Mouse (Mus musculus) megakaryocyte, embryonic 14.5 days (primary cell): Measurements from ENCODE around the gene Ell. TPM values are rescaled to one million over a fixed set of nuclear protein-coding genes. Genes with fewer than 3 reads are reported as not detected.

Source experiments
- H3K27me3 ChIP-seq: replicated peaks from 2 replicates; pipeline ENCODE3; 2012; ENCODE audit warnings: inconsistent platforms
- H3K36me3 ChIP-seq: replicated peaks from 2 replicates; pipeline ENCODE3; 2012; ENCODE audit warnings: low read length, inconsistent platforms, mixed read lengths
- H3K4me1 ChIP-seq: 2 replicates; pipeline ENCODE4 v1.6.1; 2012; ENCODE audit warnings: inconsistent platforms
- H3K4me3 ChIP-seq: replicated peaks from 2 replicates; pipeline ENCODE3; 2012; ENCODE audit warnings: moderate library complexity, mild to moderate bottlenecking, inconsistent platforms
- H3K9me3 ChIP-seq: 2 replicates; pipeline ENCODE4 v1.6.1; 2012; ENCODE audit warnings: inconsistent platforms
- FLI1 ChIP-seq: IDR thresholded peaks from 2 replicates; pipeline ENCODE4 v1.6.1; 2012; ENCODE audit warnings: low read length, inconsistent platforms, mixed read lengths
- GATA1 ChIP-seq: IDR thresholded peaks from 3 replicates; pipeline ENCODE4 v1.6.1; 2012; ENCODE audit warnings: mixed read lengths, low read length, inconsistent platforms, borderline replicate concordance
- polyA plus RNA-seq: library from polyadenylated mRNA; stranded (reverse); fragments of >175 nt; gene quantifications from 2 replicates; pipeline ENCODE4 v1.2.3, GENCODE M21; 2012; ENCODE audit warnings: low replicate concordance; ENCODE audit not compliant: insufficient read depth

The Ell gene
- polyA plus RNA-seq, 1 experiment: 58.8 TPM

DNA sequence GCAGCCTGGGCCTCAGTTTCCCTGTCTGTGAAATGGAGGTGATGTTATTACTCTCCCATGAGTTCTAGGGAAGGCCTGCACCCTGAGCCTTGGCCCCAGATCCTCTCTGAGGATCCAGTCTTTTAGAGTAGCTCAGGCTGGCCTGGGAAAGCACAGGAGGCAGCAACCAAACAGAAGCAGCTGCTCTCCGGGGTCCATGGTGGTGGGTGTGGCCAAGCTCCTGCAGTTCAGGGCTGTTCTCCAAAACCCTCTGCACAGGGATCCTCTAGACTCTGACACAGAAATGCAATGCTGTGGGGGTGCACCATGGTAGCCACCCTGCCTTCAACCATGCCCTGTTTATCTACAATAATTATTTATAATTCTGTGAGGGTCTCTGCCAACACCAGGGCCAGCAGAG, 74.5 kb downstream of the Ell start:
- Histone ChIP-seq H3K27me3 (no peaks in the 10 kb centered on the region), H3K4me3 (no peak overlapping the region), H3K36me3 (no peaks in the 10 kb centered on the region), H3K9me3 (no peaks in the 10 kb centered on the region), H3K4me1 (peaks cover 87% of the 10 kb centered on the region)
- TF ChIP-seq GATA1: no peak
- TF ChIP-seq FLI1: no peak

DNA sequence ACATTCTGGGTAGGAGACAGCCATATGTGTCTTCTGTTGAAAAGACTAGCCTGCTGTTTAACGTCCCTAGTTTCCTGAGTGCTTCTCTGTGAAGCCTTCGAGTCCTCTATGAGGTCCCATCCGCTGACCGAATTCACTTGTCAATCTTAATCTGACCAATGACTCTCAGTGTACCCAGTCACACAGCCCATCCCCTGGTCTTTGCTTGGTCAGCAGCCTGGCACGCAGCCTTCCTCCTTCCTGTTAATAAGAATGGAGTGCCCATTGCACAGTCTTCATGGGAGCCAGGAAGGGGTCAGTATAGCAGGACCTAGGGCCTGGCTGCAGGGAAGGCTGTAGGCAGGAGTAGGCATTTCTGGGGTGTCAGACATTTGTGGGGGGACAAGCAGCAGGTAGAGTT, 75.2 kb downstream of the Ell start:
- Histone ChIP-seq H3K36me3 (no peaks in the 10 kb centered on the region), H3K27me3 (no peaks in the 10 kb centered on the region), H3K4me1 (peaks cover 87% of the 10 kb centered on the region), H3K4me3 (peak overlapping the region; percentile 43), H3K9me3 (no peaks in the 10 kb centered on the region)
- TF ChIP-seq FLI1: no peak
- no peak for TF ChIP-seq GATA1

DNA sequence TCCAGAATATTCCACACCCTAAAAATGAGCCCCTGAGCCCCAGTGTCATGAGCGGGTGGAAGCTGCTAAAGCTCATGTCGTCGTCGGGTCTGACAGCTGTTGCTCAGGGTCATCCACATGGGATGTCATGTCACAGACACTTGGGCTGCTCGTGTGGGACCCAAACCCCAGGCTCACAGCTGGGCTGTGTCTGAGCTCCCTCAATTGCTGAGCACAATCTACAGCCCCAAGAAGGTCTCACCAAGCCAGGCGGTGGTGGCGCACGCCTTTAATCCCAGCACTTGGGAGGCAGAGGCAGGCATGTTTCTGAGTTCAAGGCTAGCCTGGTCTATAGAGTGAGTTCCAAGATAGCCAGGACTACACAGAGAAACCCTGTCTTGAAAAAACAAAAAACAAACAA, 76.0 kb downstream of the Ell start:
- H3K36me3 ChIP-seq: no peaks in the 10 kb centered on the region
- no peaks in the 10 kb centered on the region for H3K9me3 ChIP-seq
- peaks cover 87% of the 10 kb centered on the region for H3K4me1 ChIP-seq
- H3K27me3 ChIP-seq: no peaks in the 10 kb centered on the region
- TF ChIP-seq GATA1 (no peak), FLI1 (no peak)
- peak overlapping the region; percentile 10 for H3K4me3 ChIP-seq

DNA sequence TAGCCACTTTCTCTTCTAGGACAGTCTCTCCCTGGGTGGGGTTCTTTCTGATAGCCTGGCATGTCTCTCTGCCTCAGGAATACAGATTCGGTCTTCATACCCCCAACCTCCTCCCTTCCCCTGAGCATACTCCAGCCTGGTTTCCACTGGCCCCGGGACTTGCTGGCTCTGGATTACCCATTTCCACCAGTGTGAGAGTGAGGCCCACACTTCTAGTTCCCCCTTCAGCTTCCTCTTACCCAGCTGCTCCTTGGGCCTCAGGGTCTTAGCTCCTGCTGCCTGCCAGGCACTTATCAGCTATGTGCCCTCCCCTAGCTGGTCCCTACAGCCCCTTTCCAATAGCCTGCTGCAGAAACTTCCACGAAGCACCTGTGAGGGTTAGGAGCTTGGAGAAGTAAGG, 76.6 kb downstream of the Ell start, which contains the start of gene Lrrc25:
Lrrc25 (plus strand) TSS at position 262 of the 400 bp plus-strand sequence.
- Histone ChIP-seq H3K27me3 (no peaks in the 10 kb centered on the region), H3K4me1 (peaks cover 88% of the 10 kb centered on the region), H3K4me3 (peak within 1 kb of the TSS; percentile 86), H3K36me3 (no peaks in the 10 kb centered on the region), H3K9me3 (no peaks in the 10 kb centered on the region)
- no peak for TF ChIP-seq GATA1
- TF ChIP-seq FLI1: no peak

DNA sequence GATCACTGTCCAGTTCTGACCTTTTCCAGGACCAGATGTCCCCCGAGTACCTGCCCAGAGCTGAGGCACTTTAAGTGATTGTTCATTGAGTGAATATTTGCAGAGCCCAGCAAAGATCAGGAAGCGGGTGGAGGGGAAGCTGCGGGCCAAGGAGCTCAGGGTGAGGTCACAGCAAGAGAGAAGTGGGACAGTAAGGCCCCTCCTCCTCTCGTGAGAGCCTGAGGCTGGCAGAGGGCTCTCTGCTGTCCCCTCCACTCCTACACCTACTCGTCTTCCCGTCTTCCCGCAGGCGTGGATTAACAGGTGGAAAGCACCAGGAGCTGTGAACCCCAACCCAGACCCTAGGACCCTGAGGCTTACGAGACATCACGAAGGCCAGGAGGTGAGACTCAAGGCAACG, 77.4 kb downstream of the Ell start:
- Histone ChIP-seq H3K9me3 (no peaks in the 10 kb centered on the region), H3K36me3 (no peaks in the 10 kb centered on the region), H3K4me1 (peaks cover 85% of the 10 kb centered on the region), H3K4me3 (peak overlapping the region; percentile 86), H3K27me3 (no peaks in the 10 kb centered on the region)
- TF ChIP-seq GATA1 (no peak), FLI1 (no peak)

DNA sequence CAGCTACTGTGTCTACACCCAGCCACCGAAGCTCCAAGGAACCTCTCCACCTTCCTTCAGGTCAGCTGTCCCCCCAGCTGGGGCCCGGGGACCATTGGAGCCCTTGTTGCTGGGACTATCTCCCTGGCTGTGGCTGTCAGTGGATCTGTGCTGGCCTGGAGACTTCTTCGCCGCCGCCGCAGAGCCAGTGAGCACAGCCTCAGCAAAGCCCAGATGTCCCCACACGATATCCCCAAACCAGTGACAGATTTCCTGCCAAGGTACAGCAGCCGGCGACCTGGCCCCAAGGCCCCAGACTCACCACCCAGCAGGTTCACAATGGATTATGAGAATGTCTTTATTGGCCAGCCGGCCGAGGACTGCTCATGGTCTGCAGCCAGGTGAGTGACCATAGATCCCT, 78.7 kb downstream of the Ell start:
- H3K9me3 ChIP-seq: no peaks in the 10 kb centered on the region
- no peak for TF ChIP-seq GATA1
- no peak for TF ChIP-seq FLI1
- H3K27me3 ChIP-seq: no peaks in the 10 kb centered on the region
- H3K4me1 ChIP-seq: peaks cover 91% of the 10 kb centered on the region
- no peaks in the 10 kb centered on the region for H3K36me3 ChIP-seq
- peak overlapping the region; percentile 88 for H3K4me3 ChIP-seq

DNA sequence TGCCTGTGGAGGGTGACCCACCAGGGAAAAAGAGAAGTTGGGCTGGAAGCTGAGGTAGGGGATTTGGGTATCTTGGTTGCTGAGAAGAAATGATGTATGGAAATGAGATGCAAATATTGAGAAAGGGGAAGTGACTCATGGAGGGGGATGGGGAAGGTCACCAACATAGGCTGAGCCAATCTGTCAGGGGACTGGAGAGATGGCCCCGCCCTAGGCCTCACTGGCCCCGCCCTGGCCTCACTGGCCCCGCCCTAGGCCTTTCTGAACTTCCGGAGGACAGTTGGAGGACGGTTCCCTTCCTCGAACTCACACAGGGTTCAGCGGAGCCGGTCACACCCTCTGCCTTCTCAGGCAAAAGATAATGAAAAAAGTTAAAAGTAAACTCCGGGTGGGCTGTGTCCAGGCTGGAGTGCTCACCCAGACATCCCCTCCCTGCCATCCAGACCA, 79.7 kb downstream of the Ell start:
- H3K9me3 ChIP-seq: no peaks in the 10 kb centered on the region
- peaks cover 85% of the 10 kb centered on the region for H3K4me1 ChIP-seq
- no peak for TF ChIP-seq FLI1
- no peak for TF ChIP-seq GATA1
- H3K36me3 ChIP-seq: no peaks in the 10 kb centered on the region
- H3K27me3 ChIP-seq: no peaks in the 10 kb centered on the region
- H3K4me3 ChIP-seq: peak overlapping the region; percentile 88

DNA sequence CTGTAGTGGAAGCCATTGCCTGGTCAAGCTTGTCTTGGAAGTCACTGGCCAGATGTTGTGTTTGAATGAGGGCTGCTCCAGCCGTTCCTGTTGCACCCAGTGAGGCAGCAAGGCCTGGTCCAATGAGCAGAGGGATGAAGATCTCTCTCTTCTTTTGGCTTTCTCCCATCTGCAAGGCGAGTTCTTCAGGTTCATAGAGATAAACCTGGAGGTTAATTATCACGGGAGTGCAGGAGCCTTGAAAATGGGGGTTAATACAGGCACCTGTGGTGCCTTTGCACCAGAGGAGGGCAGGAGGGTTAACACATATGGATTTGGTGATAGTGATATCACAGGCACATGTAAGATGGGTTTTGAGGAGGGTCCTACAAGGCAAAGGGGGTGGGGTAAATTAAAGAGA, 83.0 kb downstream of the Ell start:
- H3K9me3 ChIP-seq: peaks cover 4% of the 10 kb centered on the region; the same call in 1 of the 2 replicates
- no peak for TF ChIP-seq GATA1
- TF ChIP-seq FLI1: no peak
- H3K36me3 ChIP-seq: no peaks in the 10 kb centered on the region
- no peak overlapping the region for H3K4me3 ChIP-seq
- no peaks in the 10 kb centered on the region for H3K27me3 ChIP-seq
- H3K4me1 ChIP-seq: peaks cover 54% of the 10 kb centered on the region

DNA sequence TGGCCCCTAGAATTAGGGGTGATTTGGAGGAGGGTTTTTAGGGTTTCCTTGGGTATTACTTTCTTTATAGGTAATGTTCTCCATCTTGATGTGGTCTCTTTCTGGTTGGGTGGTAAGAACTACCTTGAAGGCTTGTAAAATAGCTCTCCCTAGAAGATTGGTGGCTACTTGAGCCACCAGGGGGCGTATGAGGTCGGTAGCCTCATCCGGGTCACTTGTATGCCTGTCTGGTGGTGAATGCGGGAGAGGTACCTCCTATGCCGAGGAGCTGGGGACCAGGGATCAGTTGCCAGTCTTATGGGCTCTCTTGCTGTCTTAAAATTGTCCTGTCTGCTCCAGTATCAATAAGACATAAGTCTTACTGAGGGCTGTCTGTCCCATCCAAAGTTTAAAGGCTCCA, 85.8 kb downstream of the Ell start:
- Histone ChIP-seq H3K36me3 (no peaks in the 10 kb centered on the region), H3K4me1 (peaks cover 46% of the 10 kb centered on the region), H3K4me3 (no peak overlapping the region)

DNA sequence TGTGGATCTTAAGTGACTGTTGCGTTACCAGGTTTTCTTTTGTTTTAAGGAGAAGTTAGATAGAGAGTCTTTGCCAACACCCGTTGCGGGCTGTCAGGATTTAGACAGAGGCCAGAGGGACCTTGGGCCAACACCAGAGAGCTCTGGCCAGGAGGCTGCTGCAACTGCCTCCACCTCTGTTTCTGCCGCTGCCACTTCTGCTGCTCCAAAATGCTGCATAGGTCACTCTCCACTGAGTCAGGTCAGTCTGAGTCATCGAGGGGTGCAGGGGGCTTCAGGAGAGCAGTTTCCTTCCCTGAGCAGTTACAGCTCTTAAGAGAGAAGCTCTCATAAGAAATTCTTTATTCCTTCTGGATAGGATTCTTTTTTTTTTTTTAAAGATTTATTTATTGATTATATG, 87.8 kb downstream of the Ell start:
- Histone ChIP-seq H3K27me3 (no peaks in the 10 kb centered on the region), H3K4me3 (no peak overlapping the region), H3K9me3 (peaks cover 4% of the 10 kb centered on the region; the same call in 1 of the 2 replicates), H3K36me3 (no peaks in the 10 kb centered on the region), H3K4me1 (peaks cover 51% of the 10 kb centered on the region)
- no peak for TF ChIP-seq GATA1
- no peak for TF ChIP-seq FLI1

More for the DNA sequence above, 85.8 kb downstream of the Ell start:
- Histone ChIP-seq H3K9me3 (peaks cover 4% of the 10 kb centered on the region; the same call in 1 of the 2 replicates), H3K27me3 (no peaks in the 10 kb centered on the region)
- TF ChIP-seq FLI1: no peak
- no peak for TF ChIP-seq GATA1

DNA sequence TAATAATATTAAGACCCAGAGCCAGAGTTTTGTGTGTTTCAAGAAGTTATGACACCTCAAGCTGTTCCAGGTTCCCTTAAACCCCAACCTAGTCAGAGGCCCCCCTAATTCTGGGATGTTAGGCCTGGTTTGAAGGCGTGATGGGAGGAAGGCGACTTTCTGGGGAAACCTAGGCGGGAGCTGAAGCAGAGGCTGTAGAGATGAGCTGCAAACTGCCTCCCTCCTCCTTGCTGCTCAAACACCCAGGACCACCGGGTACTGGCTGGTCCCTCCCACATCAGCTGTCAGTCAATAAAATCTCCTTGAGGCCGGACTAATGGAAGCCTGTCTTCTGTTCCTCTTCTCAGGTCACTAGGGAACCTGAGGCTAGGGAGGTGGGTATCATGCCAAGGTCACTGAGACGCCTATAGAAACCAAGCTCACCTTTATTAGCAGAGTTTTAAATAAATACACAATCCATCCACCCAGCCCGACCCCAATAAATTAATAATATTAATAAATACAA, 89.8 kb downstream of the Ell start:
- Histone ChIP-seq H3K36me3 (no peaks in the 10 kb centered on the region), H3K9me3 (peaks cover 4% of the 10 kb centered on the region; the same call in 1 of the 2 replicates), H3K4me3 (peak overlapping the region; percentile 96), H3K27me3 (no peaks in the 10 kb centered on the region), H3K4me1 (peaks cover 55% of the 10 kb centered on the region)
- no peak for TF ChIP-seq FLI1
- TF ChIP-seq GATA1: no peak
